Mouse (Mus musculus): ENCODE measurements around the gene Olfr1331. TPM values are rescaled to one million over a fixed set of nuclear protein-coding genes. Genes with fewer than 3 reads are reported as not detected.
"Not testable (repeated sequence)": the region's sequence is repeated elsewhere in the genome, so short reads cannot be mapped to it uniquely, and the experiment has no call there.

The Olfr1331 gene
- polyA plus RNA-seq (2016; fragmentation: Nextera tagmentation; extraction: Ambion mirVana): not detected in 2 replicates

DNA sequence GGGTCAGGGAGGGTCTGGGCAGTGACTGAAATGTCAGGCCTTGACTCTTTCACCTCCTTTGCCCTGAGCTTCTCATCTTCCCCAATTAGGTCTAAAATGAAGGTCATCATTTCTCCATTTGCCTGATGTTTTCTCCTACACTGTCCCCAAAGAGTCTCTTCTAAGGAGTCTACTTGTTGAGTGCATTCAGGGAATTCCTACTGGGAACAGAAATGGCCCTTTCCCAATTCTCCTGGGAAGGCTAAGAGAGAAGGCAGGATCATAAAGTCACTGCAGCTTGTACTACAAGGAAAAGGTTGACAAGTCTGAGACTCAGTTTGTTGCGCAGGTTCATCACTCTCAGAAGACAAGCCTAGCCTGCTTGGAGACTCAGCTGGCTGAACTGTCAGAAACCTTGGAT, at the start of gene Olfr1331:
Gene Olfr1331 (plus strand): TSS at position 301 of the 400 bp plus-strand sequence.
- WGBS: 87% methylated on average over 1 of the region's 1 CpGs
- H3K27ac ChIP-seq: no peak within 1 kb of the TSS
- H3K9ac ChIP-seq: no peak within 1 kb of the TSS
- H3K4me2 ChIP-seq (replicated peaks): no peak within 1 kb of the TSS
- no peaks in the 10 kb centered on the region for H3K4me1 ChIP-seq
- H3K4me3 ChIP-seq: no peak within 1 kb of the TSS
- no peaks in the 10 kb centered on the region for H3K27me3 ChIP-seq (replicated peaks)
- no peaks in the 10 kb centered on the region for H3K9me3 ChIP-seq
- ATAC-seq (ENCODE audit: low FRiP score, low read depth): no peak
- no peaks in the 10 kb centered on the region for H3K36me3 ChIP-seq

DNA sequence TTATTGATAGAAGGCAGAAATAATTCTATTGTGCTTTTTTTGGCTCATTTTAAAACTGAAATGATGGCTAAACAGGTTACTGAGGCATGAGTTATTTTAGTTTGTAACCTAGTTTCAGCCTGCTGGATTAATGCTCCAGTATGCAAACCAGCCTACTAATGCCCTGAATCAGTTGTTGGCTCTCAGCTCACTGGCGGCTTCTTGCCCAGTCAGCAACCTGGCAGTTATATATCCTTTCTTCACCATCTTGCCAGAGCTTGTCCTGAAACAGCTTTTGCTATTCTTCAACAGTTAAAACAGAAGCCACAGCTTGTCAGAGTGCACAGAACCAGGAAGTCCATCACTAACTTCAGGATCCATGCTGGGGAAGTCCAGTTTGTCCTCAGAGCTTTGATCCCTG, 45.5 kb upstream of the Olfr1331 start:
- Histone ChIP-seq H3K9ac (no peak overlapping the region), H3K4me1 (no peaks in the 10 kb centered on the region), H3K4me3 (no peak overlapping the region), H3K36me3 (no peaks in the 10 kb centered on the region), H3K4me2 (replicated peaks) (no peak overlapping the region), H3K9me3 (no peaks in the 10 kb centered on the region), H3K27me3 (replicated peaks) (no peaks in the 10 kb centered on the region), H3K27ac (no peak overlapping the region)
- WGBS: 93% methylated on average over 1 of the region's 1 CpGs
- ATAC-seq (ENCODE audit: low FRiP score, low read depth): no peak

DNA sequence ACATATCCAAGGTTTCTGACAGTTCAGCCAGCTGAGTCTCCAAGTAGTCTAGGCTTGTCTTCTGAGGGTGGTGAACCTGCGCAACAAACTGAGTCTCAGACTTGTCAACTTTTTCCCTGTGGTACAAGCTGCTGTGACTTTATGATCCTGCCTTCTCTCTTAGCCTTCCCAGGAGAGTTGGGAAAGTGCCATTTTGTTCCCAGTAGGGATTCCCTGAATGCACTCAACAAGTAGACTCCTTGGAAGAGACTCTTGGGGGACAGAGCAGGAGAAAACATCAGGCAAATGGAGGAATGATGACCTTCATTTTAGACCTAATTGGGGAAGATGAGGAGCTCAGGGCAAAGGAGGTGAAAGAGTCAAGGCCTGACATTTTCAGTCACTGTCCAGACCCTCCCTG, 28.3 kb upstream of the Olfr1331 start, which contains the start of gene Olfr1333:
Gene Olfr1333 (minus strand): TSS at position 101 of the 400 bp plus-strand sequence.
- no peak for ATAC-seq (ENCODE audit: low FRiP score, low read depth)
- H3K27ac ChIP-seq: no peak within 1 kb of the TSS
- H3K9me3 ChIP-seq: no peaks in the 10 kb centered on the region
- H3K4me2 ChIP-seq (replicated peaks): no peak within 1 kb of the TSS
- H3K4me1 ChIP-seq: no peaks in the 10 kb centered on the region
- H3K36me3 ChIP-seq: no peaks in the 10 kb centered on the region
- no peak within 1 kb of the TSS for H3K4me3 ChIP-seq
- no peak within 1 kb of the TSS for H3K9ac ChIP-seq
- H3K27me3 ChIP-seq (replicated peaks): no peaks in the 10 kb centered on the region
- WGBS: 97% methylated on average over 1 of the region's 1 CpGs

DNA sequence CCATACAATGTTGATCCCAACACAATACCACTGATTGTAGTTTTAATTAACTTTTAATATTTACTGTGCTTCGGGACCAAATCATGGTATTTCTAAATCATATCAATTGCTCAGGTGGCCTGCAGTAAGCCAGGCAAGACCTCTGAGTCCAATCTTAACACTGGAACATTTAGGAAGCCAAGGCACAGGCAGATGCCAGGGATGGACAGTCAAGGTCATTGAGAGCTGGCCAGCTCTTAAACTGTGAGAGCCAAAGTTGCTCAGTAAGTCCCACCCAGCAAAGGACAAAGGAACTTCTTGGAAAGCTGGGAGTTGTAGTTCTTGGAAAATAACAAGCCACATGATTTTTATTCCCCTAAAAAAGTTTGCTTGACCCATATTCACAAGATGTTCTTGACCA, 2.7 kb upstream of the Olfr1331 start:
- H3K27me3 ChIP-seq (replicated peaks): no peaks in the 10 kb centered on the region
- H3K4me1 ChIP-seq: no peaks in the 10 kb centered on the region
- no peak for ATAC-seq (ENCODE audit: low FRiP score, low read depth)
- H3K4me3 ChIP-seq: no peak overlapping the region
- no peaks in the 10 kb centered on the region for H3K9me3 ChIP-seq
- 88% methylated on average over 1 of the region's 1 CpGs for WGBS
- H3K4me2 ChIP-seq (replicated peaks): no peak overlapping the region
- no peaks in the 10 kb centered on the region for H3K36me3 ChIP-seq
- no peak overlapping the region for H3K9ac ChIP-seq
- no peak overlapping the region for H3K27ac ChIP-seq

DNA sequence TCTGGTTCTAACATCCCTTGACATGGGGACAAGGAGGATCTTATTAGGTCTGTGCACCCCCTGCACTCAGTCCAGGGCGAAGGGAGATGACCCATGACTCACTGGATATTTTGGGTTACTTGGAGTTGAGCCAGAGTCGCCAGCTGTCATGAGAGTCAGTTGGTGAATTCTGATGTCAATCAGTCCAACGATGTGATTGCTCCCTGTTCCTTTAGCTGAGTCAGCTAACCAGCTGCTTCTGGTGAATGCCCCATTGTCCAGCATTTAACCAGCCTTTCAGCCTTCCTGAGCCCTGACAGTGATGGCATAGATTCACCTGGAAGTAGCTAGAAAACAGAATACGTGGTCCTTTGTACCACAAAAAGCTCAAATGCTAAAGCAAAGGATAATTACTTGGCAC, 1.7 kb upstream of the Olfr1331 start:
- Histone ChIP-seq H3K27ac (no peak overlapping the region), H3K27me3 (replicated peaks) (no peaks in the 10 kb centered on the region), H3K9me3 (no peaks in the 10 kb centered on the region), H3K9ac (no peak overlapping the region), H3K4me2 (replicated peaks) (no peak overlapping the region), H3K36me3 (no peaks in the 10 kb centered on the region), H3K4me3 (no peak overlapping the region), H3K4me1 (no peaks in the 10 kb centered on the region)
- WGBS: 62% methylated on average over 4 of the region's 4 CpGs
- ATAC-seq (ENCODE audit: low FRiP score, low read depth): no peak

DNA sequence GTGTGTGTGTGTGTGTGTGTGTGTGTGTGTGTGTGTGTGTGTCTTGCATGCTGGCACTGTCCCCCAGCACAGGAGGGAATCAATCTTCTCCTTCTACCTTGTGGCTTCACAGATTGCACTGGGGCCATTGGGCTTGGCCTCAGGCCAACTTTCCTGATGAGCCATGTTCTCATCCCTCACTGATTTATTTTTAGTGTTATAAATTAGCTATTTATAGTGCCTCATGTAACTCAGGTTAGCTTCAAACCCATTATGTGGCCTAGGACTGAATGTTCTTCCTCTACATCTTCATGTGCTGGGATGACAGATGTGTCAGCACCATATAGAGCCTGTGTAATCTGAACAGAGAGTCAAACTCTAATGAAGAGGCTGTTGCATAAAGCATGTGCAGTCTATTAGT, 3.1 kb downstream of the Olfr1331 start:
- no peaks in the 10 kb centered on the region for H3K9me3 ChIP-seq
- no peaks in the 10 kb centered on the region for H3K27me3 ChIP-seq (replicated peaks)
- H3K27ac ChIP-seq: no peak overlapping the region
- no peak for ATAC-seq (ENCODE audit: low FRiP score, low read depth)
- no peak overlapping the region for H3K9ac ChIP-seq
- H3K4me3 ChIP-seq: no peak overlapping the region
- H3K36me3 ChIP-seq: no peaks in the 10 kb centered on the region
- no peak overlapping the region for H3K4me2 ChIP-seq (replicated peaks)
- H3K4me1 ChIP-seq: no peaks in the 10 kb centered on the region

DNA sequence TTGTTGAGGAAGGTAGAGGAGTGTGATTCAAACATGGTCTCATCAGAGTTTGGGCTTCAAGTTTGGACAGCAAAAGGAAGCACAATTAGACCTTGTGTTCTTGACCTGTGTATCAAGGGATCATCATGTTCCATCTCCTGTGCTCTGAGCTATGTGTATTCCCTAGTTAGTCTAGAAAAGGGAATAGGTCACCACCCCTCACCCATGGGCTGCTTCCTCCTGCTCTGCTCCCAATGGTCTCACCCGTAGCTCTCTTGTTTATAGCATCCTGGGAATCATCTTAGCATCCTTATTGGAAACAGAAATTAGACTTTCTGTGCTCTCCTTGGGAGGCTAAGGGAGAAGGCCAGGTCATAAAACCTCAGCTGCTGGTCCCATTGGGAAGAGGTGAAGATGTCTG, 23.8 kb downstream of the Olfr1331 start, which contains the start of gene Olfr1330:
Gene Olfr1330 (plus strand): TSS at position 301 of the 400 bp plus-strand sequence.
- no peak for ATAC-seq (ENCODE audit: low FRiP score, low read depth)
- Histone ChIP-seq H3K9ac (no peak within 1 kb of the TSS), H3K27me3 (replicated peaks) (no peaks in the 10 kb centered on the region), H3K27ac (no peak within 1 kb of the TSS), H3K4me1 (no peaks in the 10 kb centered on the region), H3K4me3 (no peak within 1 kb of the TSS), H3K4me2 (replicated peaks) (no peak within 1 kb of the TSS), H3K36me3 (no peaks in the 10 kb centered on the region), H3K9me3 (no peaks in the 10 kb centered on the region)
- WGBS: 85% methylated on average over 1 of the region's 1 CpGs

DNA sequence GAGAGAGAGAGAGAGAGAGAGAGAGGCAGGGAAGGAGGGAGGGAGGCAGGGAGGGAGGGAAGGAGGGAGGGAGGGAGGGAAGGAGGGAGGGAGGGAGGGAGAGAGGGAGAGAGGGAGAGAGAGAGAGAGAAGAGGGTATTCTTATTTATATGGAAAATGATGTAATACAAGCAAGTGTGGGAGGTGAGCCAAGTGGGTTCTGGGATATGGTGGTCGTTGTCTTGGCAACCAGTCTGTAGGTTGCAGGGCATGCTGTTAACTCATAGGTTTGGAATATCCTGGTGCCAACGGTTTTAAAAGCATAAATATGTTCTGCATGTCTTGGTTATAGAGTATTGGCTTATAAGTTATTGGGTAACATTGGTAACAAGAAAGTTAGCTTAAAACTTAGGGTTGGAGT, 37.5 kb downstream of the Olfr1331 start:
- no peaks in the 10 kb centered on the region for H3K36me3 ChIP-seq
- H3K4me2 ChIP-seq (replicated peaks): no peak overlapping the region
- no peaks in the 10 kb centered on the region for H3K27me3 ChIP-seq (replicated peaks)
- no peak overlapping the region for H3K9ac ChIP-seq
- ATAC-seq (ENCODE audit: low FRiP score, low read depth): no peak
- no peaks in the 10 kb centered on the region for H3K4me1 ChIP-seq
- no peak overlapping the region for H3K4me3 ChIP-seq
- H3K27ac ChIP-seq: no peak overlapping the region
- no peaks in the 10 kb centered on the region for H3K9me3 ChIP-seq
- WGBS: 69% methylated on average over 2 of the region's 2 CpGs

DNA sequence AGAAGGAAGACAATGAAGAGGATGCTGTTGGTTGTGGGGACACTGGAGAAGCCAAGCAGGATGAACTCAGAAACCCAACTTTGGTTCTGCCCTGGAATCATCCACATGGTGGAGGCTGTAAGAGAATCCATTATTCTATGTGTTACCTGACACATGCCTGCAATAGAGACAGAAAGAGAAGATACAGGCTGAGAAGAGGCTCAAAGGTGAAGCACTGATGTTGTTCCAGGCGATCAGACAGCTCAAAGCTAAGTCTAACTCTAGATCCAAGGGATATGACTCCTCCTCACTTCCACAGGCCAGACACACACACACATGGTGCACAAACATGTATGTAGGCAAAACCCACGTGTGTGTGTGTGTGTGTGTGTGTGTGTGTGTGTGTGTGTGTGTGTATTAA, 52.9 kb downstream of the Olfr1331 start, which contains the start of gene Olfr1329:
Gene Olfr1329 (minus strand): TSS at position 101 of the 400 bp plus-strand sequence.
- not testable (repeated sequence) for H3K4me1 ChIP-seq; H3K9ac ChIP-seq; H3K27ac ChIP-seq; H3K27me3 ChIP-seq (replicated peaks); H3K36me3 ChIP-seq; ATAC-seq (ENCODE audit: low FRiP score, low read depth); H3K9me3 ChIP-seq; H3K4me2 ChIP-seq (replicated peaks); H3K4me3 ChIP-seq
- WGBS: 67% methylated on average over 2 of the region's 2 CpGs

Other genes with a start within 250 kb of the Olfr1331 start
- 1.2 and 1.3 TPM in 2 replicates for gene Cfap57, start 243.9 kb upstream of the Olfr1331 start, polyA plus RNA-seq (2016; fragmentation: Nextera tagmentation; extraction: Ambion mirVana)
- gene Ebna1bp2, start 243.8 kb upstream of the Olfr1331 start, polyA plus RNA-seq (2016; fragmentation: Nextera tagmentation; extraction: Ambion mirVana): 151 and 158 TPM in 2 replicates
- gene Olfr62, start 205.7 kb upstream of the Olfr1331 start, polyA plus RNA-seq (2016; fragmentation: Nextera tagmentation; extraction: Ambion mirVana): not detected in 2 replicates
- not detected in 2 replicates for gene Olfr1342, start 171.9 kb upstream of the Olfr1331 start, polyA plus RNA-seq (2016; fragmentation: Nextera tagmentation; extraction: Ambion mirVana)
- not detected in 2 replicates for gene Olfr1341, start 161.1 kb upstream of the Olfr1331 start, polyA plus RNA-seq (2016; fragmentation: Nextera tagmentation; extraction: Ambion mirVana)
- gene Olfr1340, start 144.5 kb upstream of the Olfr1331 start, polyA plus RNA-seq (2016; fragmentation: Nextera tagmentation; extraction: Ambion mirVana): not detected in 2 replicates
- gene Olfr1339, start 132.5 kb upstream of the Olfr1331 start, polyA plus RNA-seq (2016; fragmentation: Nextera tagmentation; extraction: Ambion mirVana): not detected in 2 replicates
- not detected in 2 replicates for gene Olfr1338, start 105.9 kb upstream of the Olfr1331 start, polyA plus RNA-seq (2016; fragmentation: Nextera tagmentation; extraction: Ambion mirVana)
- not detected in 2 replicates for gene Olfr1337, start 82.1 kb upstream of the Olfr1331 start, polyA plus RNA-seq (2016; fragmentation: Nextera tagmentation; extraction: Ambion mirVana)
- gene Olfr1335, start 54.7 kb upstream of the Olfr1331 start, polyA plus RNA-seq (2016; fragmentation: Nextera tagmentation; extraction: Ambion mirVana): not detected in 2 replicates
- not detected in 2 replicates for gene Olfr1333, start 28.4 kb upstream of the Olfr1331 start, polyA plus RNA-seq (2016; fragmentation: Nextera tagmentation; extraction: Ambion mirVana)
- not detected in 2 replicates for gene Olfr1330, start 23.9 kb downstream of the Olfr1331 start, polyA plus RNA-seq (2016; fragmentation: Nextera tagmentation; extraction: Ambion mirVana)
- gene Olfr1329, start 52.8 kb downstream of the Olfr1331 start, polyA plus RNA-seq (2016; fragmentation: Nextera tagmentation; extraction: Ambion mirVana): not detected in 2 replicates
- not detected in 2 replicates for gene Olfr1328, start 74.0 kb downstream of the Olfr1331 start, polyA plus RNA-seq (2016; fragmentation: Nextera tagmentation; extraction: Ambion mirVana)
- gene Lao1, start 96.9 kb downstream of the Olfr1331 start, polyA plus RNA-seq (2016; fragmentation: Nextera tagmentation; extraction: Ambion mirVana): not detected in 2 replicates
- gene Slc2a1, start 244.1 kb downstream of the Olfr1331 start, polyA plus RNA-seq (2016; fragmentation: Nextera tagmentation; extraction: Ambion mirVana): 122 and 128 TPM in 2 replicates

Data from neural tube, embryonic 12.5 days (tissue).